Mouse (Mus musculus) liver, embryonic 15.5 days (tissue): Measurements from ENCODE around the gene Zbtb21. TPM values are rescaled to one million over a fixed set of nuclear protein-coding genes. Genes with fewer than 3 reads are reported as not detected.

ENCODE experiments used
- ATAC-seq: fragments of 200-750 bp; cut with Nextera tagmentation; 2 replicates; pipeline ENCODE4 v1.8.0; 2017; ENCODE audit warnings: moderate number of reproducible peaks, mild to moderate bottlenecking, moderate library complexity; ENCODE audit not compliant: insufficient read depth
- H3K27ac ChIP-seq: fragments of 300-500 bp; sonication (generic); replicated peaks from 2 replicates; pipeline ENCODE4 v1.5.1; 2015; ENCODE audit warnings: mild to moderate bottlenecking, inconsistent platforms
- H3K27me3 ChIP-seq: fragments of 300-500 bp; sonication (generic); 2 replicates; pipeline ENCODE4 v1.6.1; 2015; ENCODE audit warnings: mild to moderate bottlenecking, inconsistent platforms
- H3K36me3 ChIP-seq: fragments of 300-500 bp; sonication (generic); replicated peaks from 2 replicates; pipeline ENCODE4 v1.6.1; 2015; ENCODE audit warnings: moderate library complexity, mild to moderate bottlenecking, inconsistent platforms
- H3K4me1 ChIP-seq: fragments of 300-500 bp; sonication (generic); replicated peaks from 2 replicates; pipeline ENCODE4 v1.6.1; 2015; ENCODE audit warnings: inconsistent platforms
- H3K4me2 ChIP-seq: fragments of 300-500 bp; sonication (generic); 2 replicates; pipeline ENCODE4 v1.6.1; 2015; ENCODE audit warnings: moderate library complexity, mild to moderate bottlenecking, inconsistent platforms
- H3K4me3 ChIP-seq: fragments of 300-500 bp; sonication (generic); replicated peaks from 2 replicates; pipeline ENCODE4 v1.5.1; 2015; ENCODE audit warnings: mild to moderate bottlenecking, inconsistent platforms
- H3K9ac ChIP-seq: fragments of 300-500 bp; sonication (generic); 2 replicates; pipeline ENCODE4 v1.6.1; 2015; ENCODE audit warnings: moderate library complexity, mild to moderate bottlenecking, inconsistent platforms
- H3K9me3 ChIP-seq: fragments of 300-500 bp; sonication (generic); replicated peaks from 2 replicates; pipeline ENCODE4 v1.6.1; 2016; ENCODE audit warnings: inconsistent platforms
- WGBS: fragments of 180-500 bp; shearing (Covaris S2); methylation state at CpG from one replicate; pipeline ENCODE4 v1.1.7; 2015; ENCODE audit warnings: mixed read lengths; ENCODE audit not compliant: insufficient replicate concordance; 5-methylcytosine and 5-hydroxymethylcytosine counted together
- polyA plus RNA-seq: library from polyadenylated mRNA; unstranded; fragments of >200 nt; fragmentation: Nextera tagmentation; extraction: Ambion mirVana; gene quantifications from 2 replicates; pipeline ENCODE4 v1.2.1, GENCODE M21; 2015

The Zbtb21 gene
- polyA plus RNA-seq, 1 experiment from 2014 or later = 3.3 TPM

DNA sequence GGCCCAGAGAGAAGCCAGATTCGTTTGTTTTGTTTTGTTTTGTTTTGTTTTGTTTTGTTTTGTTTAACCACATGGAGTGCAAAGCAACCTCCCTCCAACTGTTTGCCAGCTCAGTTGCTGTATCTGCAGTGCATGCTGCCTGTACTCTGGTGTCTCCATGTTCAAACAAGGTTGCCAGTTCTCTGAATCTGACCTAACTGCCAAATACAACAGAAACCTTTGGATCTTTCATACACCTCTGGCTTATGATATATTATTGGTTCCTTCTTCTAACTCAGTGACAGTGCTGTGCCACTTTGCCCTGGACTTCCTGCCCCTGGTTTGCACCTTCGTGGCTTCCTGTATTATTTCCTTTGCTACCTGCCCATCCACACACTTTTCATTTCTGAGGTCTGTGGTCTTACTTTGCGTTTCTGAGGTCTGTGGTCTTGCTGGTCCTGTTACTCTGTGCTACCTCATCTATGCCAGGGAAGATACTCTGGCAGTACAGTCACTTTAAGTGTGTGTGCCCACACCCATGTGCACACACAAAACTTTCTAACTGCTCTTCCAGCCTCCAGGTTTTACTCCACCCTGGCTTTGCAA is 1.6 kb upstream of the Zbtb21 start:
- 50% methylated on average over 3 of the region's 3 CpGs for WGBS

DNA sequence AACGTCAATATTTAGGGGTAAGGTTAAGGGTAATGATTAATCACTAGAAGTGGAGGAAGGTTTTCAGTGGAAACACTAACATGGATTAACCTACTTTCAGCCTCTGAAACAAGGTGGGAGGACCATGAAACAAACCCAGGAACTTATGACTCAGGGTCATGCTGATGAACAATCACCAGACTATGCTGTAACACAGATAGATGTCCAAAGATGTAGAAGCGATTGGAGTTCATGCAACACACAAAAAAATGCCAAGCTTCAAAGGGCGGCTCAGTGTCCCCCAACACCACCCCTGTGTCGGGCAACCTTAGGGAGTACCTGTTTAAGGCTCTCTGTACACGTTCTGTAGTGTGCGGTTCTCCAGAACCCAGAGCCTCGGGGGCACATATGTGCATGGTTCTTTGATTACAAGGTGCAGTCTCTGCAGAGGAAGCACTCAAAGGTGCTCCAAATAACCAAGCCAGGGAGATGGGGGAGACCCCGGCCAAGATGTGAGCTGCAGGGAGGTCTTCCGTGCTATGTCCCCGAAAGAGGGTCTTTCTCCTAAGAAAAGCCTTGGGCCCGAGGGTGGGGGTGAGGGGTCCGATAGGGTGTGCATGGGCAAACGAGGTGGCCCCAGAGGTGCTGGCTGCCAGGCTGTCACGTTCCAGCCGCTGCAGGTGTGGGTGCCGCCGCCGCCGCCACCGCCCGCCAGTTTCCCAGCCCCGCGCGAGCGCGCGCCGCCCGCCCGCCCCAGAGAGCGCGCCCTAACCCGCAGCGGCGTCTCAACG is 856 bp downstream of the Zbtb21 start:
- Histone ChIP-seq H3K4me1 (peaks cover 74% of the 10 kb centered on the region), H3K27ac (peak overlapping the region; percentile 95), H3K4me2 (peak overlapping the region; percentile 90), H3K4me3 (peak overlapping the region; percentile 86), H3K9ac (peak overlapping the region; percentile 90), H3K36me3 (no peaks in the 10 kb centered on the region), H3K9me3 (no peaks in the 10 kb centered on the region), H3K27me3 (no peaks in the 10 kb centered on the region)
- no peak for ATAC-seq
- 4% methylated on average over 36 of the region's 36 CpGs for WGBS

More for the DNA sequence above, 1.6 kb upstream of the Zbtb21 start:
- Histone ChIP-seq H3K4me3 (no peak overlapping the region), H3K9me3 (no peaks in the 10 kb centered on the region), H3K4me1 (peaks cover 52% of the 10 kb centered on the region), H3K36me3 (no peaks in the 10 kb centered on the region), H3K27me3 (no peaks in the 10 kb centered on the region), H3K9ac (no peak overlapping the region), H3K4me2 (no peak overlapping the region), H3K27ac (no peak overlapping the region)
- ATAC-seq = no peak

DNA sequence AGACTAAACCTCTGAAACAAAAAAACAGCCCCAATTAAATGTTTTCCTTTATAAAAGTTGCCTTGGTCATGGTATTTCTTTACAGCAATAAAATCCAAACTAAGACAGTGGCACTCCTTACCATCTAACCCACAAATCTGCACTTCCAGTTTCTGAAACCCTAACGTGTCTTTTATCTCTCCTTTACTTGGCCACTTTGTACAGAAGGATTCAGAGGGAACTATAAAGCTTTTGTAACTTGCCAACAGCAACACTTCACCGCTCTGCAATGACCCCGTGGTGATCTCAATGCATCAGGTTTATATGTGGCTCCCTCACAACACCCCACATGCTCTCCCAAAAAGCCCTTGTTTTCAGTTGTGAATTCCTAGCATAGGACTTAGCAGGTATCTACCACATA is 2.1 kb downstream of the Zbtb21 start:
- no peak for ATAC-seq
- no peaks in the 10 kb centered on the region for H3K9me3 ChIP-seq
- peaks cover 81% of the 10 kb centered on the region for H3K4me1 ChIP-seq
- H3K4me2 ChIP-seq = peak overlapping the region; percentile 90; the same call in 1 of the 2 replicates
- no peaks in the 10 kb centered on the region for H3K27me3 ChIP-seq
- H3K9ac ChIP-seq = no peak overlapping the region
- peaks cover 10% of the 10 kb centered on the region; the same call in 1 of the 2 replicates for H3K36me3 ChIP-seq
- no peak overlapping the region for H3K4me3 ChIP-seq
- peak overlapping the region; percentile 10; the same call in 1 of the 2 replicates for H3K27ac ChIP-seq
- WGBS = 60% methylated on average over 3 of the region's 3 CpGs

DNA sequence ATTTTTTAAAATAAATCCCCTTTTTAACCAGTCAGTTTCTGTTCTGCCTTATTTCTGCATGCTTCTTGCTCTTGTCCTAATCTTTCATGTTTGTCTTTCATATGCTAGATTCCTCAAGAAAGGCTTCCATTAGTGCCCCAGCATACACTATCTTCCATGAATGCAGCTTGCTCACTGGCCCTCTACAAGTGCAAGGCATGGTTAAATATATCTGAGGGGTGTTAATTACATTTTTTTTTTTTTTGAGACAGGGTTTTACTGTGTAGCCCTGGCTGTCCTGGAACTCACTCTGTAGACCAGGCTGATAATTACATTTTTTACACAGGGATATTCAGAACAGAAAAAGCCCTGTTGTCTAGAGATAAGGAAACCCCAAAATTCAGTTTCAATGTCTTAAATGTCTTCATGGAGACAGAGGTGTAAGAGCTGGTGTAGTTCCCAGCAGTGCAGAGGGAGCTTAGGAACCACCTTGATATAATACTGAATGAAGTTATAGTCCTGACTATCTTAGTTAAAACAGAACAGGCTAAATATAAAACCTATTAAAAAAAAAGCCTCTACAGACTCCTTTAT is 3.9 kb downstream of the Zbtb21 start:
- no peak for ATAC-seq

DNA sequence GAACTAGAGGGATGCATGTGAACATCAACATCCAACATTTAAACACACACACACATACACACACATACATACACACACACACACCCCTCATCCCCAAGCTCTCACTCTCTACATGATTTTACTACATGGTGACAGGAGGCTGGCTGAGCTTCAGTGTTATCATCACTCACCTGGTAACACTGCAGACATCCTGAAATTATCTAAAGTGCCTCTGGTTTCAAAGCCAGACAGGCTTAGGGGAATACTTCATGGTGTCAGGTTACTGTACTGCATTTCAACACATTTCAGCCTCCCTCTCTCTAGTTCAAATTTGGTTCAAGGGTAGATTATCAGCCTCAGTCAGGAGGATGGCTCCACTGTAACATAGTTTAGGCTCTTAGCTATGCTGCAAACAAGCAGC is 4.8 kb downstream of the Zbtb21 start:
- no peaks in the 10 kb centered on the region for H3K27me3 ChIP-seq
- no peak overlapping the region for H3K4me3 ChIP-seq
- no peaks in the 10 kb centered on the region for H3K9me3 ChIP-seq
- no peak for ATAC-seq
- no peak overlapping the region for H3K4me2 ChIP-seq
- peak overlapping the region; percentile 67 for H3K27ac ChIP-seq
- H3K36me3 ChIP-seq = peaks cover 13% of the 10 kb centered on the region; the same call in 1 of the 2 replicates
- H3K9ac ChIP-seq = peak overlapping the region; percentile 28; the same call in 1 of the 2 replicates
- peaks cover 86% of the 10 kb centered on the region for H3K4me1 ChIP-seq

More for the DNA sequence above, 3.9 kb downstream of the Zbtb21 start:
- no peak overlapping the region for H3K4me2 ChIP-seq
- H3K9ac ChIP-seq = no peak overlapping the region
- H3K36me3 ChIP-seq = peaks cover 13% of the 10 kb centered on the region; the same call in 1 of the 2 replicates
- no peak overlapping the region for H3K4me3 ChIP-seq
- H3K9me3 ChIP-seq = no peaks in the 10 kb centered on the region
- H3K27ac ChIP-seq = peak overlapping the region; percentile 67
- H3K27me3 ChIP-seq = no peaks in the 10 kb centered on the region
- H3K4me1 ChIP-seq = peaks cover 85% of the 10 kb centered on the region

DNA sequence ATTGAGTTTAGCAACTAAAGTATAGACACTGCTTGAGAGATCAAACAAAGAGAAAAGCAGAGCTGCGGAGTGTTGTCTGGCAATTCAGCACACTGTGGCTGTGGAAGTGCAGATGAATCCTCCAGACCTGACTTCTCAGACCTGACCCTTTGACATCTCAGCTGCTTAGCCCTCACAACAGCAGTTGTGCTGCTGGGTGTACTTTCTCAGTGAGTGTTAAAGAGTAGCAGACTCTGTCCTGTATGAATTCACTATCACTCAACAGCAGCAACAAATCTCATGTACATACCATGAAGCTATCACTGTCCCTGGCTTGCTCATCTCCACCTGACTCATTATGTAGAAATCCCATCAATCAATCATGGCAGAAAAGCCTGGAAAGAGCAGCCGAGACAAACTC is 6.4 kb downstream of the Zbtb21 start:
- Histone ChIP-seq H3K4me3 (no peak overlapping the region), H3K4me1 (peaks cover 82% of the 10 kb centered on the region), H3K9ac (no peak overlapping the region), H3K4me2 (no peak overlapping the region), H3K9me3 (no peaks in the 10 kb centered on the region), H3K36me3 (peaks cover 28% of the 10 kb centered on the region), H3K27ac (no peak overlapping the region), H3K27me3 (no peaks in the 10 kb centered on the region)
- WGBS = 80% methylated on average over 2 of the region's 2 CpGs
- ATAC-seq = no peak

DNA sequence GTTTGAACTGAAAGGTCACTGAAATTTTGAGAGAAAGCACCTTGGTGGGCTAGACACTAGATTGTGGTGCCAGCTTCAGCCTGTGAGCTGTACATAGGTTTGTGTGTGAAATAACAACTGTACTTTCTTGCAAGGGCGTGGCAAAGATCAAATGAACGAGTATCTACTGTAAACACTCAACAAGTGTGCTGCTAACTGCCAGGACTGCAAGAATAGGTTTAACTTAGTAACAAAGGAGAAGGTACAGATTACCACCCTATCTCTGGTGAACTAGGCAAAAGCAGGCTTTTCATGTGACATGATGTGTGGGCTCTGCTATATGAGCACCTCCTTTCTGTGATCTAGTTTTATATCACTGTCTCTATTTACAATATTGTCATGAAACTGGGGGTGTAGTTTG is 9.1 kb downstream of the Zbtb21 start:
- peak overlapping the region; percentile 31 for H3K4me2 ChIP-seq
- ATAC-seq = peak; percentile 81
- WGBS = 36% methylated on average over 2 of the region's 2 CpGs
- no peaks in the 10 kb centered on the region for H3K27me3 ChIP-seq
- H3K4me3 ChIP-seq = no peak overlapping the region
- H3K9me3 ChIP-seq = no peaks in the 10 kb centered on the region
- peak overlapping the region; percentile 81 for H3K27ac ChIP-seq
- H3K9ac ChIP-seq = no peak overlapping the region
- peaks cover 56% of the 10 kb centered on the region for H3K4me1 ChIP-seq
- peaks cover 45% of the 10 kb centered on the region for H3K36me3 ChIP-seq

DNA sequence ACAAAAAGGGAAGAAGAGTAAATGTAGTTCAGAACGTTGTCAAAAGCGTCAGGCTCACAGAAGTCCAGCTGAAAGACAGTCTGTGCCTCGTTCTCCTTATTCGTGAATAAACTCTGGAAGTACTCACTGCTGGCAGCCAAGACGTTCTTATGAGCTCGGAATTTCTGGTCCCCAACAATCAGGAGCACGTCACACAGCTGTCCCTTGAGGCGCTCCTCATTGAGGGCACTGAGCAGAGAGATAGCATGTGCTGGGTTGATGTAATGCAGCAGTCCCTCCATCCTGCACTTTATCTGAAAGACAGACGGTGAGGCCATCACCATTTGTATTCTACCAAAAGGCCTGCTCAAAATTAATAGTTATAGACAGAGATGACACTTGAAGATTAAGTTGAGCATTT is 9.6 kb downstream of the Zbtb21 start:
- 41% methylated on average over 9 of the region's 9 CpGs for WGBS
- Histone ChIP-seq H3K27me3 (no peaks in the 10 kb centered on the region), H3K4me1 (peaks cover 51% of the 10 kb centered on the region), H3K9ac (no peak overlapping the region), H3K36me3 (peaks cover 45% of the 10 kb centered on the region), H3K4me2 (peak overlapping the region; percentile 31; the same call in 1 of the 2 replicates), H3K27ac (peak overlapping the region; percentile 81), H3K4me3 (no peak overlapping the region), H3K9me3 (no peaks in the 10 kb centered on the region)
- peak; percentile 88 for ATAC-seq

DNA sequence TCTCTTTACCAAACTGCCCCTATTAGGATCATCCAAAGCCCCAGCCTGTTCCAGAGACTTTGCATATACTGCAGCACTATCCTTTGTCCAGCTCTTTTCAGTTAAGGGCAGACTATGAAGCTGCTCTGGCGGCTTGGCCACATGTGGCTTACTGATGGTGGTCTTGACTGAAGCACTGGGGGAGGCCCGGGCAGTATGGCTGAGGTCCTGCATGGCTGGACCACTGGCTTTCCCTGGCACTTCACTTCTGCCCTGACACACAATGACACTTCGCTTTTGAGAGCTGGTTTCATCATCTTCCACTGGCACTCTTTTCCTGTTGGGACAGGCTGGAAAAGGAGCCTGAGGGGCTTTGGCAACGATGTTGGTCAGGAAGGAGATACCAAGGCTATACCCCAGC is 10.1 kb downstream of the Zbtb21 start:
- peak overlapping the region; percentile 81 for H3K27ac ChIP-seq
- ATAC-seq = no peak
- H3K4me1 ChIP-seq = peaks cover 46% of the 10 kb centered on the region
- H3K9me3 ChIP-seq = no peaks in the 10 kb centered on the region
- no peak overlapping the region for H3K9ac ChIP-seq
- no peak overlapping the region for H3K4me2 ChIP-seq
- WGBS = 59% methylated on average over 4 of the region's 4 CpGs
- H3K4me3 ChIP-seq = no peak overlapping the region
- peaks cover 45% of the 10 kb centered on the region for H3K36me3 ChIP-seq
- H3K27me3 ChIP-seq = no peaks in the 10 kb centered on the region

DNA sequence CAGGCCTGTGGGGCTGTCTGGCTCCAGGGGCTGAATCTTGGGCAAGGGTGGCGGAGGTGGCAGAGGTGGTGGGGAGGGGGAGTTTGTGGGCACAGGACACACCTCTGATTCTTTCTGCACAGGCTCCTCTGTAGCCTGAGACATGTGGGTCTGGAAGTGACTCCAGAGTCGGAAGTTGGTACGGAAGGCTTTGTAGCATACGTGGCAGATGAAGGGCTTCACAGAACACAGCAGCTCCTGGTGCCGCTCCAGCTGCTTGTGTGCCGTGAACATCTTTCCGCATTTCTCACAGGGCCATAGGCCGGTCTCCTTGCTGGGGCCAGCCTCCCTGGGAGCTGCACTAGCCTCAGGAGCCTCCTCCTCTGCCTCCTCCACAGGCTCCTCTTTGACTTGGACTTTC is 12.4 kb downstream of the Zbtb21 start:
- WGBS = 87% methylated on average over 8 of the region's 8 CpGs
- Histone ChIP-seq H3K4me2 (no peak overlapping the region), H3K36me3 (peaks cover 33% of the 10 kb centered on the region), H3K27me3 (no peaks in the 10 kb centered on the region), H3K9me3 (no peaks in the 10 kb centered on the region), H3K4me3 (no peak overlapping the region), H3K4me1 (peaks cover 33% of the 10 kb centered on the region), H3K27ac (no peak overlapping the region), H3K9ac (no peak overlapping the region)
- no peak for ATAC-seq

DNA sequence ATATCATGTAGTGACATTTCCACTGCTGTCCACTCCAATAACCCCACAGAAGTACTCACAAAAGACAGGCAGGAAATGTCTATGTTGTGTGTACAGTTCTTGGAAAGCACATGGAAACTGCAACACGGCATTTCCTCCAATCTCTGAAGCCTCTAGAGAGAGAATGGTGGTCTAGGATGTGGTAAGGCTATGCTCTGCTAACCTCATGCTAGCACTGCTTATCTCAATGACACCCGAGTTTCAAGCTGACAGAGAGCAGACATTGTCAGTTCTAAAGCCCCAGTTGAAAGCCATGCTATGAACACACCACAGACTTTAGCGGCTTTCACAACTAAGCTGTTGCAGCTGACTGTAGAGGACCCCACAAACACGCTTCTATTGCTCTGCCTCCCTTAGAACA is 13.6 kb downstream of the Zbtb21 start:
- Histone ChIP-seq H3K4me3 (no peak overlapping the region), H3K9ac (no peak overlapping the region), H3K36me3 (peaks cover 33% of the 10 kb centered on the region), H3K4me2 (no peak overlapping the region), H3K27ac (no peak overlapping the region), H3K4me1 (peaks cover 21% of the 10 kb centered on the region), H3K9me3 (no peaks in the 10 kb centered on the region), H3K27me3 (no peaks in the 10 kb centered on the region)
- no peak for ATAC-seq
- WGBS = 48% methylated on average over 4 of the region's 4 CpGs
